8 mouse cellular contexts compared by ENCODE assay signal in genomic region chr15:28070771-28071419, GRCm38 (mm10). TPM values are rescaled to one million over a fixed set of nuclear protein-coding genes. Genes with fewer than 3 reads are reported as not detected.
DNase-seq lines count a peak whose midpoint lies in the region; ATAC-seq lines count a peak whose summit lies in the region.

No protein-coding gene starts in this region.

- H3K36me3 ChIP-seq in hindbrain, embryonic 14.5 days (replicated peaks; ENCODE audit: control insufficient read depth, insufficient read depth), result no peaks in the 10 kb centered on the region
- H3K36me3 ChIP-seq in liver, embryonic 15.5 days (replicated peaks), result no peaks in the 10 kb centered on the region

- peak overlapping the region; percentile 21 for H3K4me2 ChIP-seq in hindbrain, embryonic 14.5 days (replicated peaks)
- H3K4me2 ChIP-seq in liver, embryonic 15.5 days, result peak overlapping the region; percentile 39

- 2% methylated on average over 12 of the region's 12 CpGs for WGBS in hindbrain, embryonic 14.5 days
- WGBS in liver, embryonic 15.5 days (ENCODE audit: insufficient replicate concordance), result 2% methylated on average over 12 of the region's 12 CpGs

- H3K27ac ChIP-seq in hindbrain, embryonic 14.5 days, result no peak overlapping the region
- no peak overlapping the region for H3K27ac ChIP-seq in liver, embryonic 15.5 days (replicated peaks)

- no peak for ATAC-seq in hindbrain, embryonic 14.5 days (ENCODE audit: low FRiP score)
- no peak for ATAC-seq in liver, embryonic 15.5 days (ENCODE audit: insufficient read depth)

- H3K4me3 ChIP-seq in hindbrain, embryonic 14.5 days (replicated peaks; ENCODE audit: low read length), result no peak overlapping the region
- no peak overlapping the region for H3K4me3 ChIP-seq in liver, embryonic 15.5 days (replicated peaks)

- no peaks in the 10 kb centered on the region for H3K4me1 ChIP-seq in hindbrain, embryonic 14.5 days (replicated peaks; ENCODE audit: control insufficient read depth, insufficient read depth, low read length)
- no peaks in the 10 kb centered on the region for H3K4me1 ChIP-seq in liver, embryonic 15.5 days (replicated peaks)

- H3K9ac ChIP-seq in hindbrain, embryonic 14.5 days, result no peak overlapping the region
- no peak overlapping the region for H3K9ac ChIP-seq in liver, embryonic 15.5 days

- H3K9me3 ChIP-seq in hindbrain, embryonic 14.5 days (ENCODE audit: control insufficient read depth, low read length), result no peaks in the 10 kb centered on the region
- no peaks in the 10 kb centered on the region for H3K9me3 ChIP-seq in liver, embryonic 15.5 days (replicated peaks)

- no peaks in the 10 kb centered on the region for H3K27me3 ChIP-seq in hindbrain, embryonic 14.5 days (ENCODE audit: control insufficient read depth, insufficient read depth, low read length)
- H3K27me3 ChIP-seq in liver, embryonic 15.5 days, result no peaks in the 10 kb centered on the region

- peak; percentile 27 for DNase-seq in embryo, embryonic 10 days (ENCODE audit: low spot score)
- no peak for DNase-seq in embryo, embryonic 9.5 days (ENCODE audit: extremely low spot score)
- DNase-seq in ES-CJ7 (ENCODE audit: low read depth, low spot score), result peak; percentile 98
- no peak for DNase-seq in hindbrain, embryonic 14.5 days (ENCODE audit: low spot score)
- no peak for DNase-seq in gastrocnemius, postnatal 10 days
- no peak for DNase-seq in ovary, postnatal 14 days (ENCODE audit: low spot score)
- no peak for DNase-seq in lung, postnatal 4 days

RNA-seq across cellular contexts. Expression of gene Trio, which starts 45.2 kb away (rescaled TPM):
- 53.9 and 59.2 TPM in 2 replicates for polyA plus RNA-seq in hindbrain, embryonic 14.5 days (2014; fragmentation: Nextera tagmentation; extraction: Ambion mirVana)
- 2.8 and 2.9 TPM in 2 replicates for polyA plus RNA-seq in liver, embryonic 15.5 days (2015; fragmentation: Nextera tagmentation; extraction: Ambion mirVana)
- 10 to 100 TPM; 56.2 to 79.7 TPM for total RNA-seq in gastrocnemius, postnatal 10 days (2021)

Comparison
In these comparisons a context has a peak if more than half of its experiments do, and no peak if none do; other contexts are left out.
1. DNase-seq: peak in embryo, embryonic 10 days (single experiment) and ES-CJ7 (single experiment); none in embryo, embryonic 9.5 days (single experiment), hindbrain, embryonic 14.5 days (single experiment), gastrocnemius, postnatal 10 days (single experiment), ovary, postnatal 14 days (single experiment) and lung, postnatal 4 days (0 of 2).
2. RNA of gene Trio, which starts 45.2 kb away (polyA plus RNA-seq): 53.9 to 59.2 TPM in hindbrain, embryonic 14.5 days; 2.8 to 2.9 TPM in liver, embryonic 15.5 days; every median in the first group is over 10 times any median in the second.